Mouse (Mus musculus): Measurements from ENCODE around the gene Lce1b. TPM values are rescaled to one million over a fixed set of nuclear protein-coding genes. Genes with fewer than 3 reads are reported as not detected.

Lce1b gene
- polyA plus RNA-seq, 1 experiment = 0.54 TPM

DNA sequence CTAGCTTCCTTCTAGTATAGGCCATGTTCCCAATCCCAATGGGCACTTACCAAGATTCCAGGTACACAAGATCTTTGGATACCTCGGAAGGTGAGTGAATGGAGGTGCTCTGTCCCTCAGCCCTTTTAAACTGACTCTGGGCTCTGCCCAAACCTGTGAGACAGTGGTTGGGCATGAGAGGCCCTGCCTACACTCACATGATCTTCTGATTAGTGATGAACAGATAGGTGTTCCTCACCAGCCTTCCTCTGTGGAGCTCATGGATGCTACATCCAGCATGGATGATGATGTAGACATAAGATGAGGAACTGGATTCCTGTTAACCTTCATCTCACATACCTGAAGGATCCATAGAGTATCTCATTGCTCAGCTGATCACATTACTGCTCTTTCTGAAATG is 8.5 kb downstream of the Lce1b start, which contains the start of gene Lce1a1:
TSS of gene Lce1a1 (minus strand) at position 101 of the 400 bp plus-strand sequence.
- WGBS = 82% methylated on average over 1 of the region's 1 CpGs

DNA sequence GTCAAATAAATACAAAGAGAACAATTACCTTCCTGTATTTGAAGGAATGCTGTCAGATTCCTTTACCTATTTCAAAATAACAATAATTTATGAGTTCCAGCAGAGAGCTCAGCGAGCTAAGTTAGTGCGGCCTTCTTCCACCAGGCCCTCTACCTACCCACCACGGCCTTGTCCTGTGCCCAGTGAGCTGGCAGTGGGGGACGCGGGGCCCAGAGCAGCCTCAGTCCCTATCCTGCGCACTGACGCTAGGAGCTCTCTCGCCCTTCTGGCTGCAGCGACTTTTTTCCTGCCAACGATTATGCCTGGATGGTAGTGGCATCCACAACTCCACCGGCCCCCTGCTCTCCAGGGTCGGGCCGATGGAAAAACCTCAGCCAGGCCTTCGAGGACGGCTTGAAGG is 16.9 kb downstream of the Lce1b start:
- DNase-seq = no peak
- WGBS = 95% methylated on average over 15 of the region's 15 CpGs
- Histone ChIP-seq H3K36me3 (ENCODE audit: control insufficient read depth, insufficient read depth, low read length) (no peaks in the 10 kb centered on the region), H3K27ac (ENCODE audit: control insufficient read depth, insufficient read depth, low read length) (no peak overlapping the region), H3K4me1 (replicated peaks; ENCODE audit: control insufficient read depth, insufficient read depth, low read length) (no peaks in the 10 kb centered on the region), H3K4me3 (ENCODE audit: control insufficient read depth, insufficient read depth, low read length) (no peak overlapping the region), H3K27me3 (ENCODE audit: control insufficient read depth, insufficient read depth, low read length) (no peaks in the 10 kb centered on the region)
- TF ChIP-seq CTCF (IDR thresholded peaks at IDR 0.05; ENCODE audit: borderline replicate concordance, control insufficient read depth, extremely low read depth, insufficient read depth, low read length, poor library complexity) (no peak), POLR2A (IDR thresholded peaks at IDR 0.05; ENCODE audit: control insufficient read depth, extremely low read depth, insufficient read depth, low read length, poor library complexity) (no peak)

More for the DNA sequence above, 8.5 kb downstream of the Lce1b start, which contains the start of gene Lce1a1:
- H3K4me3 ChIP-seq (ENCODE audit: control insufficient read depth, insufficient read depth, low read length) = no peak within 1 kb of the TSS
- H3K4me1 ChIP-seq (replicated peaks; ENCODE audit: control insufficient read depth, insufficient read depth, low read length) = no peaks in the 10 kb centered on the region
- no peak for DNase-seq
- H3K27ac ChIP-seq (ENCODE audit: control insufficient read depth, insufficient read depth, low read length) = no peak within 1 kb of the TSS
- TF ChIP-seq POLR2A (IDR thresholded peaks at IDR 0.05; ENCODE audit: control insufficient read depth, extremely low read depth, insufficient read depth, low read length, poor library complexity) (no peak), CTCF (IDR thresholded peaks at IDR 0.05; ENCODE audit: borderline replicate concordance, control insufficient read depth, extremely low read depth, insufficient read depth, low read length, poor library complexity) (no peak)
- no peaks in the 10 kb centered on the region for H3K36me3 ChIP-seq (ENCODE audit: control insufficient read depth, insufficient read depth, low read length)
- no peaks in the 10 kb centered on the region for H3K27me3 ChIP-seq (ENCODE audit: control insufficient read depth, insufficient read depth, low read length)

- Histone ChIP-seq H3K36me3 (ENCODE audit: control insufficient read depth, insufficient read depth, low read length) (no peaks in the 10 kb centered on the region), H3K27me3 (ENCODE audit: control insufficient read depth, insufficient read depth, low read length) (no peaks in the 10 kb centered on the region), H3K4me1 (replicated peaks; ENCODE audit: control insufficient read depth, insufficient read depth, low read length) (no peaks in the 10 kb centered on the region), H3K27ac (ENCODE audit: control insufficient read depth, insufficient read depth, low read length) (no peak overlapping the region), H3K4me3 (ENCODE audit: control insufficient read depth, insufficient read depth, low read length) (no peak overlapping the region)
- no peak for DNase-seq
- 90% methylated on average over 3 of the region's 3 CpGs for WGBS
- TF ChIP-seq CTCF (IDR thresholded peaks at IDR 0.05; ENCODE audit: borderline replicate concordance, control insufficient read depth, extremely low read depth, insufficient read depth, low read length, poor library complexity) = no peak
- no peak for TF ChIP-seq POLR2A (IDR thresholded peaks at IDR 0.05; ENCODE audit: control insufficient read depth, extremely low read depth, insufficient read depth, low read length, poor library complexity)
These were observed 18.1 kb downstream of the Lce1b start for GRCm38 (mm10) chr3:92638653-92638991.

DNA sequence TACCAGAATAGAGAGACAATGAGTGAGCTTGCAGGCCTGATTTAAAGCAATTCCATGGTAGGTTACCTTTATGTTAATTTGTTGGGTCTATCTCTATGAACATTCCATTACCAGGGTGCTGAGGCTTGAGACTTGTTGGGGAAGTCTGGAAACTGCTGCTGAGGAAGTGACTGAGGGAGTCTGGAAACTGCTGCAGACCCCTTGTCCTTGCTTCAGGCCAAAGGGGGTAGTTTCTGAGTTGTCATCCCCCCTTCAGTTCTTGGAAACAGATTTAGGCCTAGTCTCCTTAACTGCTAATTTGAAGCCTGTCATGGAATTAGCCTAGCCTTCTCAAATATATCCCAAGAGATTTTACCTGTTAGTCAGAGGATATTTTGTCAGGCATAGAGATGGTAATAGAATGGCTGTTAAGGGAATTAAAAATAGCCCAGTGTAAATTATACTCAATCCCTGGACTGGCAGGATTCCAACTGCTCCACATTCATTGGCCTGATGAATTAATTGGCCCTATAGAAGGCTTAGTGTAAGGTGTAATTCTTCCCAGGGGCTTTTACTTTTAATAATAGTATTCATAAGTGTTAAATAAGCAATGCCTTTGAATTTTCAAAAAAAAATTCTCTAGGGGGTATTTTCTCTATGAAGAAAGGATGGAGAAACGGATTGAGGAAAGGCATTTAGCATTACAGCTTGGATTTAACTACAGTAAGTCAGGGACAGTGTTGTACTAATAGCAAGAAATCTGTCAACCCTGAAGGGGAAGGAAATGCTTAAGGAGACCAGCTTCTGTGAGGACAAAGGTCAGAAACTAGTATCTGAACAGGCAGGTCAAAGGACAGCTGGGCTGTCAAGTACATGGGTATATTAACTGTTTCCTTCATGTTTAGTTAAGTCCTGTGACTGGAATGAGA is 18.7 kb downstream of the Lce1b start:
- no peak overlapping the region for H3K27ac ChIP-seq (ENCODE audit: control insufficient read depth, insufficient read depth, low read length)

DNA sequence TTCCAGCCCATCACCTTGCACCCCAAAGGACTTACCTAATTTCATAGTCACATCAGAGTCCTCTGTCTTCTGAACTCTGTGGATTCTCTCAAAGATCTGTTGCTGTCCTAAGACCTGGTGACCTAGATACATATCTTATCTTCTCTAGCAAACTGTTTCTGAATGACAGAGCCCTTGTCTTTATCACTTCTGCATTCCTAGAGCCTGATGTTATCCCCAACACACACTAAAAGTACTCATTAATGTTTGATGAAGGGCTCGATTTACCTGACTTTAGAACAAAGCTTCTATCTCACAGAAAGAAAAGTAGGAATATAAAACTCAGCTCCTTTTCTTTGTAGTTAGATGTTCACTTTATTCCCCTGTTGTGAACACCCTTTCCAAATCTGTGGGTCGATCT is 35.2 kb downstream of the Lce1b start, which contains the start of gene Lce6a:
TSS of gene Lce6a (minus strand) at position 101 of the 400 bp plus-strand sequence.
- no peak within 1 kb of the TSS for H3K27ac ChIP-seq (ENCODE audit: control insufficient read depth, insufficient read depth, low read length)
- no peaks in the 10 kb centered on the region for H3K36me3 ChIP-seq (ENCODE audit: control insufficient read depth, insufficient read depth, low read length)
- DNase-seq = no peak
- H3K4me1 ChIP-seq (replicated peaks; ENCODE audit: control insufficient read depth, insufficient read depth, low read length) = no peaks in the 10 kb centered on the region
- H3K4me3 ChIP-seq (ENCODE audit: control insufficient read depth, insufficient read depth, low read length) = no peak within 1 kb of the TSS
- WGBS = 91% methylated on average over 2 of the region's 2 CpGs
- H3K27me3 ChIP-seq (ENCODE audit: control insufficient read depth, insufficient read depth, low read length) = no peaks in the 10 kb centered on the region
- no peak for TF ChIP-seq POLR2A (IDR thresholded peaks at IDR 0.05; ENCODE audit: control insufficient read depth, extremely low read depth, insufficient read depth, low read length, poor library complexity)
- TF ChIP-seq CTCF (IDR thresholded peaks at IDR 0.05; ENCODE audit: borderline replicate concordance, control insufficient read depth, extremely low read depth, insufficient read depth, low read length, poor library complexity) = no peak

More for the DNA sequence above, 18.7 kb downstream of the Lce1b start:
- Histone ChIP-seq H3K27me3 (ENCODE audit: control insufficient read depth, insufficient read depth, low read length) (no peaks in the 10 kb centered on the region), H3K4me1 (replicated peaks; ENCODE audit: control insufficient read depth, insufficient read depth, low read length) (no peaks in the 10 kb centered on the region), H3K36me3 (ENCODE audit: control insufficient read depth, insufficient read depth, low read length) (no peaks in the 10 kb centered on the region), H3K4me3 (ENCODE audit: control insufficient read depth, insufficient read depth, low read length) (no peak overlapping the region)
- TF ChIP-seq CTCF (IDR thresholded peaks at IDR 0.05; ENCODE audit: borderline replicate concordance, control insufficient read depth, extremely low read depth, insufficient read depth, low read length, poor library complexity) = no peak
- TF ChIP-seq POLR2A (IDR thresholded peaks at IDR 0.05; ENCODE audit: control insufficient read depth, extremely low read depth, insufficient read depth, low read length, poor library complexity) = no peak
- no peak for DNase-seq
- 65% methylated on average over 1 of the region's 1 CpGs for WGBS

DNA sequence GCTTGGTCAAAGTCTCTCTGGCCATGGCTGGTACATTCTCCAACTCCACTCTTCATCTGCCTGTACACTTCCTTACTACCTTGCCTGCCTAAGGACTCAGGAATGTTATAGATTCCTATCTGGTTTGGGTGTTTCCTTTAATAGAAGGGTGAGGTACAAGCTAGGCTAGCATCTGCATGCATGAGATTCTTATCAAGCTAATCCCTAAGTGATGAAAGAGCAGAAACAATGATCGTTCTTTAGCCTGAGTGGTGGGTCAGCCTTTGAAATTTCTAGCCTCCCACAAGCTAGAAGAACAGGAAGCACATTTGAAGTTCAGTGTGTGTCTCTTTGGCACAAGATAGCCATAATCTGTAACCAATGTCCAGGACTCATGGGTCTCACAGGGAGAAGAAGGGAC is 46.9 kb downstream of the Lce1b start:
- H3K36me3 ChIP-seq (ENCODE audit: control insufficient read depth, insufficient read depth, low read length) = no peaks in the 10 kb centered on the region
- H3K4me1 ChIP-seq (replicated peaks; ENCODE audit: control insufficient read depth, insufficient read depth, low read length) = no peaks in the 10 kb centered on the region
- H3K4me3 ChIP-seq (ENCODE audit: control insufficient read depth, insufficient read depth, low read length) = no peak overlapping the region
- 39% methylated on average over 1 of the region's 1 CpGs for WGBS
- no peak overlapping the region for H3K27ac ChIP-seq (ENCODE audit: control insufficient read depth, insufficient read depth, low read length)
- no peak for TF ChIP-seq POLR2A (IDR thresholded peaks at IDR 0.05; ENCODE audit: control insufficient read depth, extremely low read depth, insufficient read depth, low read length, poor library complexity)
- no peak for TF ChIP-seq CTCF (IDR thresholded peaks at IDR 0.05; ENCODE audit: borderline replicate concordance, control insufficient read depth, extremely low read depth, insufficient read depth, low read length, poor library complexity)
- DNase-seq = no peak
- no peaks in the 10 kb centered on the region for H3K27me3 ChIP-seq (ENCODE audit: control insufficient read depth, insufficient read depth, low read length)
